Mouse (Mus musculus) olfactory bulb, adult 2 months (tissue): ENCODE measurements around the gene Setd6. TPM values are rescaled to one million over a fixed set of nuclear protein-coding genes. Genes with fewer than 3 reads are reported as not detected.

ENCODE experiments used
- H3K27ac ChIP-seq: fragments of 200-500 bp; 2 replicates; pipeline ENCODE4 v1.5.1; 2012; ENCODE audit warnings: low read depth, low read length; ENCODE audit not compliant: insufficient read depth
- H3K4me1 ChIP-seq: fragments of 200-500 bp; 2 replicates; pipeline ENCODE4 v1.6.1; 2012; ENCODE audit warnings: low read length; ENCODE audit not compliant: control insufficient read depth, insufficient read depth
- H3K4me3 ChIP-seq: fragments of 200-500 bp; 2 replicates; pipeline ENCODE4 v1.5.1; 2012; ENCODE audit warnings: mild to moderate bottlenecking, low read depth, low read length, moderate library complexity; ENCODE audit not compliant: insufficient read depth
- CTCF ChIP-seq: fragments of 200-500 bp; IDR thresholded peaks from 2 replicates; pipeline ENCODE4 v1.5.1; 2012; ENCODE audit warnings: low read depth, mild to moderate bottlenecking, low read length, moderate library complexity; ENCODE audit not compliant: insufficient read depth
- POLR2A ChIP-seq: fragments of 200-500 bp; IDR thresholded peaks from 2 replicates; pipeline ENCODE4 v1.6.1; 2012; ENCODE audit warnings: mild to moderate bottlenecking, low read depth, low read length, moderate library complexity; ENCODE audit not compliant: insufficient read depth
- WGBS: fragments of 180-500 bp; shearing (Covaris S2); methylation state at CpG from one replicate; pipeline ENCODE4 v1.1.7; 2018; 5-methylcytosine and 5-hydroxymethylcytosine counted together
- polyA plus RNA-seq: library from polyadenylated mRNA; stranded (reverse); fragments of >200 nt; gene quantifications from 2 replicates; pipeline ENCODE4 v1.2.4, GENCODE M21; 2012; ENCODE audit warnings: low replicate concordance; ENCODE audit not compliant: missing spikeins, insufficient read depth, insufficient read length

Gene Setd6
- polyA plus RNA-seq, 1 experiment = not detected

DNA sequence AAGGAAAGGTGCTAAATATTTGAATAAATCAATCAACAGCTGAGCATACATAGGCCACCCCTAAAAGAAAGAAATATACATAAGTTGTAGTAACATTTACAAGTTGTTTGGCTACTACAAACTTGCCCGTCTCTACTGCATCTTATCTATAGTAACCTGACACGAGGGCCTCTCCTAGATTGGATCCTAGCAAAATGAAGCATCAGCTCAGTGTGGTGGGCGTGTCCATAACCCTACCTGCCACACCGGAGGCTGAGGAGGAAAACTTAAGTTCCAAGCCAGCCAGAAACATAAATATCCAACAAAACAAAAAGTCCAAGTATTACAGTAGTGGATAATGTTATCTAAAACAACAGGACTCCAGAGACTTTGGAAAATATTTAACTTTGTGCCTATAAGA, 11.9 kb downstream of the Setd6 start:
- H3K4me3 ChIP-seq = no peak overlapping the region
- no peak for TF ChIP-seq CTCF
- no peak for TF ChIP-seq POLR2A

DNA sequence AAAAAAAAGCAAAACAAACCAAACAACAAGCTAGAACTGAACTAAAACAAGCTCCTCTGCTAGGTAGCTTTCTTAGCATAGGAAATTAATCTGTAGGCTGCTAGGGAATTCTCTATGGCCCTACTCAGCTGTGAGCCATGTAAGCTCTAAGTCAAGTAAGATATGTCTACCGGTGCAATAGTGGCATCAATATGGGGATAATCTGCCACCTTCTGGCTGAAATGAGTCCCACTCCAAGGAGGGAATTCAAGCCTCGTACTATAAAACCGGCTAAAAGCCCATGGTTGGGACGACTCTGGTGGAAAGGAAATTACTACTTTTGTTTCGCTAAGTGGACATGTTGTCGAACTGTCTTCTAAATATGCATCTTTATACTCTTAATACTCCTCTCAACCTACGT, 22.9 kb downstream of the Setd6 start:
- no peak for TF ChIP-seq POLR2A
- no peak for TF ChIP-seq CTCF
- Histone ChIP-seq H3K4me1 (no peaks in the 10 kb centered on the region), H3K4me3 (no peak overlapping the region), H3K27ac (no peak overlapping the region)
- WGBS = 36% methylated on average over 7 of the region's 7 CpGs

More for the DNA sequence above, 11.9 kb downstream of the Setd6 start:
- WGBS = 91% methylated on average over 4 of the region's 4 CpGs
- H3K4me1 ChIP-seq = no peaks in the 10 kb centered on the region
- no peak overlapping the region for H3K27ac ChIP-seq

DNA sequence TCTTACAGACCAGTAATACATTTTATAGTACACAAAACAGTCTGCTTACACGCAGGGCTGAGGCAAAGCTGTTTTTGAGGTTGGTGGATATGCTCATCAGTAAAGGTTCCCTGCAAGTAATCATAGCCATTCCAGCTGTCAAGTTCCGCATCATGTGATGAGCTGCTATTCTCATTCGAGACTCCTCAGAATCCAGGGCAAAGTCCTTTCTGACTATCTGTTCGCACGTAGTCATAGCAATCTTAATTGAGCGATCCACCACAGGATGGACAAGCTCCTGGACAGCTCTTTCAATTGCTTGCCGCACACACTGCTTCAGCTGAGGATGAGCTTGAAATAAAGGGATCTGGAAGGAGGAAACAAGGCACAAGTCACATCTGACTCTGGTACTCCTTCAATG, 26.1 kb downstream of the Setd6 start:
- H3K4me1 ChIP-seq = no peaks in the 10 kb centered on the region
- H3K4me3 ChIP-seq = no peak overlapping the region
- H3K27ac ChIP-seq = no peak overlapping the region
- WGBS = 88% methylated on average over 7 of the region's 7 CpGs
- no peak for TF ChIP-seq POLR2A
- TF ChIP-seq CTCF = no peak

DNA sequence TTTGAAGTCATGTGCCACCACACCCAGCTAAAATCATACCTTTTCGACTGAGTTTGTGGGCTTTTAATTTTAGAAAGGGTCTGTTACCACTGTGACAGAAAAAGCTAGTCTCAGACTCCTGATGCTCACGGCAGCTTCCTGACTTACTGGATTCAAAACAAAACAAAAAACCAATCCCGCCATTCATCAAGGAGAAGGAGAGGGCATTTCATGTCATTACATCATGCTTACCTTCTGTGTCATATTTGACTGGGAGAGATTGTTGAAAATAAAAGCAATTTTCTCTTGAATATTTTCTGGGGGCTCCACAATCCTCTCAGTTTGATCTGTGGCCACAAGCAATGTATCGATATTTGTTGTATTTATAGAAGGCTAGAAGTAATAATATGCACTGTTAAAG, 32.3 kb downstream of the Setd6 start:
- TF ChIP-seq CTCF (no peak), POLR2A (no peak)
- WGBS = 90% methylated on average over 4 of the region's 4 CpGs
- Histone ChIP-seq H3K27ac (no peak overlapping the region), H3K4me3 (no peak overlapping the region), H3K4me1 (no peaks in the 10 kb centered on the region)

DNA sequence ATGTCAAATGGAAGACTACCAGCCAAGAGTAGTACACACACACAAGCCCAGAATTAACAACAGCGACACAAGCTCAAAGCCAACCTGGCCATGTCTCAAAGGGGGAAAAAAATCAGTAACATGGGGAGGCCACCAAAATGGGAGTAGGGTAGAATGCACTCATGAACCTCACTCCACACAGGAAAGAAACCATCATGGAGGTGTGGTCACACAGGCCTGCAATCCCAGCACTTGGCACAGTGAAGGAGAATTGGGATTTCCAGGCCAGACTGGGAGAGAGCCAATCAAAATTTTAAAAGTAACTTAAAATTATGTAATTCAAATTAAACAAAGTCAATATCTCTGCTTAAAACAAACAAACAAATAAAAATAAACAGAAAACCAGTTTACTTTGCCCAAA, 36.2 kb downstream of the Setd6 start:
- TF ChIP-seq POLR2A (no peak), CTCF (no peak)
- Histone ChIP-seq H3K27ac (no peak overlapping the region), H3K4me1 (no peaks in the 10 kb centered on the region), H3K4me3 (no peak overlapping the region)
- 100% methylated on average over 1 of the region's 1 CpGs for WGBS

DNA sequence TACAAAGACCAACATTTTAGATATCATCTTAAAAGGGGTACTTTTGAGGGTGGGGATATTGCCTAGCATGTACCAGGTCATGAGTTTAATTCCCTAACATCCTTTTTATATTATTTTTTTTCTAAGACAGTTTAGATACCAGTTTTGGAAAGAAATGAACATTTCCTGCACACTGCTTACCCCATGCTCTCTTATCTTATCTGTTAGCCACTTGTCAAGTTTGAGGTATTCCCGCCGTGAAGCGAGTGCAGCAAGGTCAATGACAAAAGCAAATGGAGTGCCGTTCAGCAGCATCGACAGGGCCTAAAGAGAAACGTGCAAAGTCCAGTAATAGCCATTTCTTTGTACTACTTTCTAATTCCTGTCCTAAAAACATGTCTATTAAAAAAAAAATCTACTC, 44.6 kb downstream of the Setd6 start:
- no peak overlapping the region for H3K4me3 ChIP-seq
- WGBS = 94% methylated on average over 6 of the region's 6 CpGs
- no peaks in the 10 kb centered on the region for H3K4me1 ChIP-seq
- H3K27ac ChIP-seq = no peak overlapping the region
- TF ChIP-seq CTCF = no peak
- no peak for TF ChIP-seq POLR2A

DNA sequence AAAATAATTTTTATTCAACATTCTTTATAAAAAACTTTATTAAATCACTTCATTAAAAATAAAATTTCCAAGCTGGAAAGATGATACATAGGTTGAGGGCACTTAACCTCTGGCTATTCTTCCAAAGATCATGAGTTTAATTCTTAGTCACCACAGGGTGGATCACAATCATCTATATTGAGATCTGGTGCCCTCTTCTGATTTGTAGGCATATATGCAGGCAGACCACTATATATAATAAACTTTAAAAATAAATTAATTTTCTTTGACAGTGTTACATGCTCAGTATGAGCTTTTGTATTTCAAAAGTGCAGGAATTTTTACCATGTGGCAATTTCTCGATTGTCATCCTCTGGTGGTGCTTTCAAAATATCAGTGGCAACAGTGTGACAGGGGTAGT, 48.5 kb downstream of the Setd6 start:
- Histone ChIP-seq H3K4me3 (no peak overlapping the region), H3K27ac (no peak overlapping the region), H3K4me1 (no peaks in the 10 kb centered on the region)
- whole genome bisulfite sequencing = 89% methylated on average over 1 of the region's 1 CpGs
- TF ChIP-seq POLR2A = no peak

Other genes with a start within 250 kb of the Setd6 start
- not detected in 2 replicates for gene Csnk2a2, start 225.8 kb upstream of the Setd6 start, polyA plus RNA-seq
- not detected in 2 replicates for gene Ccdc113, start 181.8 kb upstream of the Setd6 start, polyA plus RNA-seq
- not detected in 2 replicates for gene Prss54, start 139.5 kb upstream of the Setd6 start, polyA plus RNA-seq
- gene Gins3, start 82.4 kb upstream of the Setd6 start, polyA plus RNA-seq = not detected in 2 replicates
- 472 and 1,489 TPM in 2 replicates for gene Ndrg4, start 38.9 kb upstream of the Setd6 start, polyA plus RNA-seq
- 231 TPM in 1 of 2 replicates, not detected in the other for gene Cnot1, start 91.6 kb downstream of the Setd6 start, polyA plus RNA-seq
- not detected in 2 replicates for gene Sap18b, start 109.5 kb downstream of the Setd6 start, polyA plus RNA-seq
- not detected in 2 replicates for gene Slc38a7, start 137.7 kb downstream of the Setd6 start, polyA plus RNA-seq
- not detected in 2 replicates for gene Got2, start 172.7 kb downstream of the Setd6 start, polyA plus RNA-seq